Mouse (Mus musculus) spleen, adult 2 months (tissue): ENCODE measurements around the gene Dnajb13.

Source experiments
- CTCF ChIP-seq: fragments of 200-500 bp; IDR thresholded peaks from 2 replicates; pipeline ENCODE4 v1.5.1; 2011; ENCODE audit warnings: mild to moderate bottlenecking, inconsistent platforms; ENCODE audit not compliant: insufficient read depth, insufficient read length, insufficient replicate concordance; ENCODE audit errors: extremely low read depth
- POLR2A ChIP-seq: fragments of 200-500 bp; IDR thresholded peaks from 2 replicates; pipeline ENCODE4 v1.6.1; 2011; ENCODE audit warnings: low read depth, low read length, inconsistent platforms

GRCm38 (mm10) chr7:100506494-100506893, 8.3 kb downstream of the Dnajb13 start:
- no peak for TF ChIP-seq POLR2A
- no peak for TF ChIP-seq CTCF
